Mouse (Mus musculus): ENCODE results near the gene Trmt2a.

GRCm38 (mm10) chr16:18201620-18202019 lies 46.9 kb upstream of the Trmt2a start:
- TF ChIP-seq FLI1 (IDR thresholded peaks at IDR 0.05; ENCODE audit: low read length) (no peak), GATA1 (IDR thresholded peaks at IDR 0.05; ENCODE audit: borderline replicate concordance, low read length) (no peak)

Measured in megakaryocyte, embryonic 14.5 days (primary cell).